Mouse (Mus musculus) cerebellum, adult 9-10 months (tissue): ENCODE results near the gene Usp47.

Experiments used
- DNase-seq: peaks from one replicate; pipeline ENCODE4 v3.0.0; 2022

Usp47 gene

DNA sequence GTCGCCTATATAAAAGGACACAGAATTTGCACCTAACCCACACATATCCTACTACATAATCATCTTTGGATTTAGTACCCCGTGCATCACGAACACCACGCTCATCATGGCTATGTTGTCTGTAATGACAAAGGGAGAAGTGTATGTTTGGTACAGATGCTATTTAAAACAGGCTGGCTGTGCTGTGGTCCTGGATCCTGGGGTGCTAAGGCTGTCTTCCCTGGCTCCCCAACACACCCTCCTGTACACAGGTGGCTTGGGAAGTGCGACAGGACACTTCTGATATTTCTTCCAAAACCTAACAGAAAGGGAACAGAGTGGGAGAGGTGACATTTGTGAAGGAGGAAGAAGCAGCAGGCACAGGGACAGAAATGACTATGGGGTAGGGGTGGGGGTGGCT, 100.3 kb downstream of the Usp47 start:
- no peak for DNase-seq

DNA sequence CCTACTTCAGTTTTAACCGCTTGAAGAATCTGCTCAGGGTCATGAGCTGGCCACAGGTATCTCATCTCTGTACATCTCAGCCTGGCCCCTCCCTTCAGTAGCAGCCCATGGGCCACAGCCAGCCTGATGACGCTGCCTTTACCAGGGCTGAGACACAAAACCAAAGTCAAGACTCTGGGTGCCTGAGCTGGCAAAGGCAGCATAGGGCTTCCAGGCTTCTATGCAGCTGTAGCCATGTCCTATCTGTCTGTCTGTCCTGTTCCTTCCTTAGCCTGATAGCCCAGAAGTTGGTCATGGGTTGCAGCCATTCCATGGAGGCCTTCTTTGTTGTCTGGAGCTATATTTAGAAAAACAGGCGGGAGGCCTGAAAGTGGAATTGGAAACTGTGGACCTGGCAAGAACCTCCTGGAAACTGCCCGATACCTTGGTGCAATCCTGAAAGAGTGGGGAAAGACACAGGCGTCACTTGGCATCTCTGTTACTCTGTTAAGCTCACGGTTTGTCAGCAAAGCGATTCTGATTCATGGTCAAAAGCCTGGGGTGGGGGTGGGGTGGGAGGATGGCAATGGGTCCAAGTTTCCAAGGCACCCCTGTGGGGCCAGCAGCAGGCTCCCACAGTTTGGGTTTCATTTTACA, 102.4 kb downstream of the Usp47 start:
- peak; percentile 65 for DNase-seq

DNA sequence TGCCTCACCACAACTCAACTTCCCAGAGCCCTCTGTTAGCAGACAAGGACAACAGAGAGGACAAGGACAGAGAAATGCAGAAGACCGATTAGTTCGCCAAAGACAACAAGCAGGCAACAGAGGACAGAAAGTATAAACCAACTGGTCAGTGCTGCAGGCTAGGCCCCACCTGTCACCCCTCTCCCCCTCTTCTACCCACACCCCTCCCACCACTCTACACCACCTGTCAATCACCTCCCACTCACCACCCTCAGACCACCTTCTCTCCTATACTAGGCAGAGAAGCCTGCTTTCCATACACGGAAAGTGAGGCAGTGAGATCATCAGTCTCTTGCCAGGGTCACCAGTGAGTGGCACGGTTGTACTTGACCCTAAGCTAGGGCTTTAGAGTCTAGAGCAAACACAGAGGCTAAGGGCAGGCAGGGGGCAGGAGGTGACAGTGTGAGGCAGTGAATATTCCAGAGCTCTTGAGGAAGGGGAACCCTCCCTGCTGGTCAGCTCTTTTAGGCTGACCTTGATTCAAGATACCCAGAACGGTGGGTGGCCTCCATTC, 103.9 kb downstream of the Usp47 start:
- DNase-seq: no peak

DNA sequence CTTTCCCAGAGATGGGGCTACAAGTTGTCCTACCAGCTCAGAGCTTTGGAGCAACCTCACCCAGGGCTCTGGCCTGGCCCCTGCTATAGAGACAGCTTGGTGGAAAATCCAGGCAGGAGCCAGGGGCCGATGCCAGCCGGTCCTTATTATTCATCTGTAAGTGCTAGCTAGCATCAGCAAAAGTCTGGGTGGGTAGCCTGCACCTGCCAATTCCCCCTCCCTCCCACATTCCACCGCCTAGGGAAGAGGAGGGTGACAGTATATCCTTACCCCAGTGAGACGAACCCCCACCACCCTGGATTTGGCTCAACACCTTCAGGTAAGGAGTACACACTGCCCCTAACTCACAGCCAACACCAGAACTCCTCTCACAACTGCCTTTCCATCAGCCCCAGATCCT, 104.7 kb downstream of the Usp47 start:
- DNase-seq: peak; percentile 70

DNA sequence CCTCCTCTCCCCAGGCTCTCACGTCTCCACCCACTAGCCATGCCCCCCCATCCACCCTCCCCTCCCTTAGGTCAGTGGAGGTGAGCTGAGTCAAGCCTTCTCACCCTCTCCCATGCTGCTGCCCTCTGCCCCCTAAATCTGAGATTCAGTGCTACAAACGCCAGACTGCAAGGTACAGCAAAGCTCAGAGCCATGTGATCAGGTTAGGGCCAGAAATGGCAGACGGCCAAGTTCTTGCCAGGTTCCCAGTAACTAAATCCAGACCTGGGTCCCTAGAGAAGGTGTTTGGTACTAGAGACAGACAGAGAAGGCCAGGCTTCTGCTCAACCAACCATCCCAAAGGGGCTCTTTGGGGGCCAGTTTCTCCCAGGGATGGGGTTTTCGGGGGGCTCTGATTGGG, 105.5 kb downstream of the Usp47 start:
- peak; percentile 63 for DNase-seq

DNA sequence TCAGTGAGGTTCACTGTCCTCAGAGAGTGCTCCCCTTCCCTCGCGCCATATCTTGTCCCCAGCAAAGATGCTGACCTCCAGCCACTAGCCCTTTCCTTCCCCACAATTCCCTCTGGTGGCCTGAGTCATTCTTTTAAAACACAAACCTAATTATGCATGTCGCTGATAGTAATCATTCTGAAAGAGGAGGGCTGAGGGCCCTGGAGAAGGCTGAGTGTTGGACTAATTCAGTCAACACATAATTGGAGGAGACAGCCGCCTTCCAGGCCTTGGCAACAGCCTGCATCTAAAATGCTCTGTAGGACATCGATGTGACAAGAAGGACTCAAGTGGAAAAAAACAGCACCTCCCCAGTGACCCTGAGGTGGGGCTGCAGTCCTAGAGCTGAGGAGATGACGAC, 106.5 kb downstream of the Usp47 start:
- DNase-seq: no peak

DNA sequence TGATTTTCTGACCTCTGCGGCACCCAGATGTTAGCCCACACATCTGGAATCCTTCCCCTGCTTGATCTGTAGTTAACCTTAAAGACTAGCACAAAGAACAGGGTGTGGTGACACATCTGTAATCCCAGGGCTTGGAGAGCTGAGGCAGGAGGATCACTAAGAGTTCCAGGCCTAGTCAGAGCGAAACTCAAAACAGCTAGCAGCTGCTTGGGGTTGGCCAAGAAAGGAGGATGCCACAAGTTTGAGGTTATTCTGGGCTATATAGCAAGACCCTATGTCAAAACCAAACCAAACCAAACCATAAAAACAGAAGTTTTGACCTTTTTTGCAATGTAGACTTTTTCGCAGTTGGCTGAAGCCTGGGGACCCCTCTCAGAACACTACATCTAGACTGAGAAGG, 107.4 kb downstream of the Usp47 start:
- no peak for DNase-seq

DNA sequence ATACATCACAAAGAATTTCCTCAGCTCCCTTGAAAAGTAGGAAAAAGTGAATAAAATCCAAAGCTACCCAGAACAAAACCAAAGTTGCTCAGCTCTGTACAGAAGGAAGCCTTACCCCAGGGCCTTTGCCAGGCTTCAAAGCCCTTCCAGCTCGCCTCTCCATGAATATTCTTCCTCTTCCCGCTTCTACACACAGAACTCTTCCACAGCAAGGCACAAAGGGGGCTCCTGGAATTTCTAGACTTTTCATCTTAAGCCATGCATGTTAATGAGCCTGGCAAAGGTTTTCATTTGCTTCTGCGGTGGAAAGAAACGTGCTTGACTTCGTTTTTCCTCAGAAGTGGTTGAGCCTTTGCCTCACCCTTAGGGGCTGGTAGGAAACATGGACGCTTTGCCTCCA, 108.7 kb downstream of the Usp47 start:
- no peak for DNase-seq

DNA sequence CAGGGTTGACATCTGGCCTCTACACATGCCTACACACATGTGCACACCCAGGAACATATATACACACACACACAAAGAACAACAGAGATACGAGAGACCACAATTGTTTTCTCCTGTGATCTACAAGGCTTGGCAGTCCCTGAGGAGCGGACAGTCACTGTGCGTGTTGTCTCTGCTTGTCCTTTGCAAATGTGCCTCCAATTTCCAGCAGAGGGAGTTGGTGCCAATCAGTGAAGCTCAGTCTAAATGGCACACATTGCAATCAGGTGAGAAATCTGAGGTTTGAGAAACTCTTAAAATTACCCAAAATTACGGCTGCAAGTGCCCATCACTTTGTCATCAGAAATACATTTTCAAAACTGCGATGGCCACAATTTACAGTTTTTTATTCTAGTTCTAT, 110.0 kb downstream of the Usp47 start:
- no peak for DNase-seq

DNA sequence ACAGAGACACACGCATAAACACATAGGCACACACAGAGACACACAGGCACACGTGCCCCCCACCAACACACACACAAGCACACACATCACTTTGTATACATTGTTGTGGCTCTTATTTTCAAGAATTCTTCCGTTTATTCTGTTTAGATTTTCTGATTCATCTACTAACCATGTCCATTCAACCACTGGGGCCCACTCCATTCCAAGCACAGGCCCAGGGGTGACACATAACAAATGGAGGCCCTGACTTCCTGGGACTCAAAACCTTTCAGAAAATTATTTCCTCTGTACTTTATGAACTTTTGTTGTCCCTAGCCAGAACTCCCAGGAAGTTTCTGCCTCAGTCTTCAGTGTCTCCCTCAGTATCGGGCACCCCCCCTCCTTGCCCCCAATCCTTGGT, 111.9 kb downstream of the Usp47 start:
- no peak for DNase-seq

DNA sequence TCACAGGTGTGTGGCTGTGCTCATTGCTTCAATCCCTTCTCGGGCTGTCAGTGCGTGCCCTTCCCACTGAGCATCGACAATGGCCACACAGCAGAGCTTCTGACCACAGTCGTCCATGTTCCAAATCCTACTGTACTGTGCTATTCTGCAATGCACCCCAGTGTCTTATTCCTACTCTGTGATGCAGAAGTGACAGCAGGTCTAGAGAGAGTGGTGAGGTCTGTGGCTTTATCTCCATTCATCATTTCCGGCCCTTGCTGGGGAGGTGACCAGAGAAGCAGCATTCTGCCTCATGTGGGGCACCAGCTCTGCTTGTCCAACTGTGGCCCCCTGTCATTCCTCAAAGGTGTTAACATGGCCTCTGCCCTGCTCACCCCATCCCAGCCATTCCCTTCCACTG, 113.2 kb downstream of the Usp47 start:
- DNase-seq: no peak

DNA sequence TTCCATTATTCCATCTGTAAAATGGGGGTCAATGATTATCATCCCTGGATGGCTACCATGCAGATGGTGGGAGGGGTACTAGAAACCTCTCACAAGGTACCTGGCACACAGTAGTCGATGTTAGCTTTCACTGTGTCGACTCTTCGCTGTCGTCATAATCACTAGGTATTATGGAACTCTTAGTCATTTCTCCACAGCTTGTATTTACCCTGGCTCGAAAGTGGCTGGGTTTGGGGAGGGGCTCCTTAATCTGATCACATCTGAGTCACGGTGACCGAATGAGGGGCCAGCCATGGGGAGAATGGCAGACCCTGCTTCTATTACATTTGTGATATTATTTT, 114.8 kb downstream of the Usp47 start:
- no peak for DNase-seq

DNA sequence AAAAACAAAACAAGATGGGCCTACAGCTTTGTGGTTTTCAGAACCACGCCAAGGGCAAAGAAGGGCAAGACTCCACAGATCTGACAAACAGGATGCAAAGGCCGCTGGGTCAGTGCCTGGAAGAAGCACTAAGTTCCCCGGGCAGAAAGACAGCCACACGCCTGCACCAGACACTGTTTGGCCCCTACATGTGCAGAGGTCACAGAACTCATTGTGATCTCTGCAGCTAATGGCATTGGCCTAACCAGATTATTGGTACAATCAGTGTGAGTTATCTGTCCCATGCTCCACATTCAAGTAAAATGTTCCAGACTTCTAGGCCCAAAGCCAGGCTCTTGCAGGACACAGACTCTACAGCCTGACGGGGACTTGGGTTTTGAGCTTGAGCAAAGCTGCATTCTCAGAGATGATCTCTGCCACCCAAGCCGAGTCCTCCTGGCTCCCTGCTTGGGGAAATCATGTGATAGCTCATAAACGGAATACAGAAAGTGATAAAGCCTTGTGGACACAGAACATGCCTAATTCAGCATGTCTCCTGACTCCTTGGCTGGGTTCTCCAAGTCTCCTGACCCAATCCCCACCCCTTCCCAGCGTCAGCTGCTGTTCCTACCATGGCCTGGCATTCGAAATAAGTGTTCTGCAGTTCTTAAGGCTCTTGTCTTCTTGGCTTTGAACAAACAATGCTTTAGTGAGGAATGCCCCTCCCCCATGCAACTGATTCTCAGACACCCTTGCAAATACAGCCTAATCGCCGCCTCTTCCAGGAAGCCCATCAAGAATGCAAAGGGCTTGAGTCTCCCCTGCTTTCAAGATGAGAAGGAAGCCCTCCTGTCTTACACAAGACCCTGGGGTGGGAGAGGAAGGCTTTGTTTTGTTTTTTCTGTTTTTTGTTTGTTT, 115.5 kb downstream of the Usp47 start:
- no peak for DNase-seq

DNA sequence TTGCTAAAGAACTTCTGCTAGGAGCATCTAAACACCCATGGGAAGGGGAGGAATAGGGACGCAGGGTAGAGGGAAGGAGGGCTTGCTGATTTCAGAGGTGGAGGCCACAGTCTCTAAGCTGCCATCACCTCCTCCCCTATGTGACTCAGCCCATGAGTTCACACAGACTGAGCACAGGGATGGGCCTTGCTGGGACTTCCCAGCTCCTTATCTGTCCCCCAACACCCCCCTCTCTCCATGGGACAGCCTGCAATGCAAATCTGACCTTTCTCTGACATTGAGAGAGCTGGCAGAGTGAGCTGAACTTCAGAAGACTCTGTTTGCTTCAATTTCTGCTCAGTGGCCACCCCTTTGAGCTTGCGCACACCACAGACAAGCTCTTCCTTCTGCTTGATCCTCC, 117.4 kb downstream of the Usp47 start:
- no peak for DNase-seq

DNA sequence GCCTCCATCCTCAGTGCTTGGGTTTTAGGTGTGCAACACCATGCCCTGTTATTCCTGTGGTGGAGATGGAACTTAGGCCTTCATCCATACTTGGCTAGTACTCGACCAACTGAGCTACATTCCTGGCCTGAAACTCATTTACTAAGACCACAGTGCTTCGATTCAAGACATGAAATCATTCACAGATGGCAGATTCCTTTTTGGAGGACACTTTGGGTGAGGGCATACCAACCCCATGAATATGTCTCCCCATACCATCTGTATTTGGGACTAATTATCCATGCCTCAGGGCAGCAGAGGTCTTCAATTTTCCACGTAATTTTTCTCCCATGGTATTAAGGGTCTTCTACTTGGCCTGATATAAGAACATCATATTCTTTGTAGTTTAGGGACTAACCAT, 119.3 kb downstream of the Usp47 start:
- no peak for DNase-seq

DNA sequence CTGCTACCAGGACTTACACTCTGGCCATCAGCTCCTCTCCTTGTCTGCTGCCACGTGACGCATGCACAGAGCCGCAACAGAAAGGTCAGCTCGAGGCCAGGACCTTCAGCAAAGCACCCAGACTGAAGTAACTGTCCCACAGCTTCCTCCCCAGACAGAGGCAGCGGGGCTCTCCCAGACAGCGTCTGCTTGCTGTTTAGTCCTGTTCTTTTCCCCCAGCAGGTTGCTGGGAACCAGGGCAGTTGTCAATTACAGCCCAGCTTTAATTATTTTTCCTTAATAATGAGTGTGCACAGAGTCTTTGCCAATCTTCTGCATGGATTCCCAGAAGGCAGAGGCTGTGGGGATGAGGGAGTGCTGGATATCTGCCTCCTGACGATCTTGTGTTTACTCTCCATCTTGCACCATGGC, 119.8 kb downstream of the Usp47 start:
- no peak for DNase-seq

DNA sequence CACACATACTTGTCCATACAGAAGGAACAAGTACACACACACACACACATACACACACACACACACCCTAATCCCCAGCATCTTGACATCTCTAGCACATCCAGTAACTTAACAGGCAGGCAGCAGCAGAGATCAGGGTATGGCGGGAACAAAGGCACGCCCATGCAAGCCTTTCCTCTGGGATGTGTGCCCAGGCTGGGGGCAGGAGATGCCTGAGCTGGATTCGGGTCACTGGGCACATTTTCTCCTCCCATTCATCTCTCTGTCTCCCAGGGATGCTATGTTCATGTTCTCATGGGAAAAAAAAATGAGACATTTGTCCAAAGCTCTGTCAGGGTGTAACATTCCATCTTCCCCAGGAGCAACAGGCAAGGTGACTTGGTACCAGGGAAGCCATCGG, 120.7 kb downstream of the Usp47 start:
- DNase-seq: no peak

DNA sequence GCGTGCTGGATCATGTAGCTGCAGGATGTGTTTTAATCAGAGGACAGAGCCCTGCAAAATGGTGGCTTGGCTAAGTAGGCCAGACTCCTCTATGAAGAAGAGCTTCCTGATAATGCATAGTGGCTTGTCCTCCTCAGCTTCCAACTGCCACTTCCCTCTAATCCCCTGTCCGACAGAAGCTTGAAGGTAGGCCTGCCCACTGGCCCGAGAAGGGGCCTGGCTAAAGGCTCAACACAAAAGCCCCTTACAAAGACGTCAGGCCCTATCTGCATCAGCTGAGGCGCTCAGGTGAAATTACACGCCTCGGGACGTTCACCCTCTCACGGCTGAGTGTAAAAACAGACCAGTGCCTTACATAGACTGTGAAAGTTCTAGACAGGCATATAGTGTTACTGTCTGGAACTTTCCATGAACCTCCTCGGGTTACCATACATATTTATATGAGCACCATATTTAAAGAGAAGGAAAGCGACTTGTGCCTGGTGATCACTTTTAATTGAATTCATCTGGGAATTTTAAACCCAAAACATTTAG, 121.4 kb downstream of the Usp47 start:
- DNase-seq: no peak

DNA sequence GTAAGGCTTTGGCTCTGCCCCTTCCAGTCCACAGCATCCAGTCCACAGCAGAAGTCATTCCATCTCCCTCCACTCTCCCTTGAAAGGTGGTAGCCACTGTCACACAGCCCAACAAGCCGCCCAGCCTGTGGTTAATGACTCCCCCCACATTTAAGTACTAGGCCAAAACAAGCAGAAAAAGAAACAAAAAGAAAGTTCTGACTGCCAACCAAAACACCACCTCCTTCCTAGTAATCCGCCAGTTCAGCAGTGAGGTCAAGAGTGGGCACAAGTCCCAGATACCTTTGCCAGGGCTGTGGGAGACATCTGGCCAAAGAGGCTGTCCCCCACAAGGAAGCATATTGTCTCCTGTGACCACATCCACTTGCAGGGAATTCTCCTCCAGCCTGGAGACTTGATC, 124.7 kb downstream of the Usp47 start:
- DNase-seq: no peak

DNA sequence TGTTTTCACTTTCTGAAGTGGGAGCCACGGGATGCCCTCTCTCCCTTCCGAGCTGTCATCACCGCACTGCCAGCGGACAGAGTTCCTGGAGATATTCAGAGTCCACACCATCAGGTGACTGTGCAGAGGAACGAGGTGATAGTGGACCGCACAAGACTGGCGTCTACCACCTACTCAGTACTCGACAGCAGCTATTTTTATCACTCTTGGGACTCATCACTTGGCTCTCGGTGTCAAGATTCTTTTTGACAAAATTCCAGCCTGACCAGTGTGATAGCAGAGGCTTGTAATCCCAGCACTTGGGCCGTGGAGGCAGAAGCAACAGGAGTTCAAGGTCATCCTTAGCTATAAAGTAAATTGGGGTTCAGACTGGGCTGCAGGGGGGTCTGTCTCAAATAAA, 125.8 kb downstream of the Usp47 start:
- no peak for DNase-seq

DNA sequence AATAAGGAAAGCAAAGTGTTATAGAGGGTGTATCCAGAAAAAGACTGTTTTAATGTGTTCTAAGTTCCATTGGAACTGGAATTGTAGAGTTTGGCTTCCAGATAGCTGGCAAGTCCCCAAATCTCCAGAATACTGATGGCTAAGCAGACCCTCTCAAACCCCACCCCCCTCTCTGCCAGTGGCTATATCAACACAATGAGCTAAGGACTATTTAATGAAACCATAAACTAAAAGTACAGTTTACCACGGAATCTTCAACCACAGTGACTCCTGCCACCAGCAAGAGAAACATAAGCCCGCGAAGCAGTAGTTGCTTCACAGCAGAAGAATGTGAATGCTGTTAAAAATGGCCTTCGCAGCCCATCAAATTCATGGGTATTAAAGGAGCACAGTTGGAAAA, 131.1 kb downstream of the Usp47 start:
- no peak for DNase-seq

DNA sequence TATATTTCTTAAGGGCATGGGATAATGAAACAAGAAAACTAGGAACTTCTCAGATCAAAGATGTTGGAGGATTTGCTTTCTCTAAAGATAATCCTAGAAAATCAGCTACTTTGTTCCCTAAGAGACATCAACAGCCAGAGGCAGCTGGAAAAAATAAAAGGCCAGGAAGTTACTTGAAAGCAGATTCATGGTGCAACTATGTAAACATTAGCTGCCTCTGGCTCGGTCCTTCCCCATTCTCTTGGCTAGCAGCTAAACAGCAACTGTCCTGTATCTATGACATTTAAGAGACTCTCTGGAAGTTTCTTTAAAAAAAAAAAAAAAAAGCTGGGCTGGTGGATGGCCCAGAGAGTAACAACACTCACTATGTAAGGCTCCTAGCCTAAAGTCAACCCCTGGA, 131.9 kb downstream of the Usp47 start:
- no peak for DNase-seq

DNA sequence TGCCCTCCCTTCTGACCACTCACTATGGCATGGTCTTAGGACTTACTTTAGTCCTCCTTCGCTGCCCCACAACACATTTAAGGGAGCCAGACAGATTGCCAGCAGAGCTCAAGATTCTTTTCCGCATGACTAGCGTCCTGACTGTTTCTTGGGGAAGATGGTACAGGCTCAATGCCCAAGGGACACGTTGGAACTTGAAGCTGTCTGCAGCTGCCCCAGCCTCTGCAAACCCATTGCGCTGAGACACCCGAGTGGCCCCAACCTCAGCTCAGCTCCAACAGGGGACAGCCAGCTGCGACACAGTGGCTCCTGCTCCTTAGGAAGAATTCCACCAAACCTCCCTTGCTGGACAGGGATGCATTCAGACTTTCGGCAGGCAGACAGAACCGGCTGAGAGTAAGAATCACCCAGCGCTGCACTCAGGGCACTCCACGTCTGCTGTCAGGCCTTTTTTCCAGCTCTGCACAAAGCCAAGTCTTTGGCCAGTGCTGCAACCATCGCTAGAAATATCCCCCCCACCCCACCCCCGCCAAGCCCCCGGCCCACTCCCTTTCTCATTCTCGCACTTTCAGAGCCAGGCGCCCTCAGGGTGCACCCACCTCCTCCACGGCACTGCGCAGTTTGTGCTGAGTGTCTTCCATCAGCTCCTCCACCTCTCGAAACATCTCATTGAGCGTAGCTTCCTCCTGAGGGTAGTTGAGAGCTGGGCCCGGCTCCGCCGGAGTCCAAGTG, 134.4 kb downstream of the Usp47 start:
- DNase-seq: no peak

DNA sequence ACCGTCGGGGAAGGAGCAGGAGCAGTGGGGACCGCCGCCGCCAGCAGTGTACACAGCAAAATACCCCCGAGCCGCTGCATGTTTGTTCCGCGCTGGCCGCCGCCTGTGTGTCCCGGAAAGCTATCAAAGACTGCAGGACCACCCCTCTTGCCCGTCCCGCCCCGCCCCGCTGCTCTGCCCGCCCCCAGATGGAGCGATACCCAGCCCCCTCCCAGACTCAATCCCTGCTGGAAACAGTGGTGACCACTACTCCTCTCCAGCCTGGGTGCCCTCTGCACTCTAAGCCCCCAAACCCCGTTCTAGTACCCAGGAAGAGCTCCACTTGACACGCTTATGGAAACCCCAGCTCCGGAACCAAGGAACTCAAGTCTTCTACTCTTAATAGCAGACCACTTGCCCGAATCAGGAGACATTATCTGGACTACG, 135.0 kb downstream of the Usp47 start:
- no peak for DNase-seq
